Mouse (Mus musculus): ENCODE measurements around the gene Rad23a.

GRCm38 (mm10) chr8:84856434-84856833 lies 16.0 kb upstream of the Rad23a start:
- TF ChIP-seq EP300 (IDR thresholded peaks at IDR 0.05; ENCODE audit: insufficient read depth, low read depth, low read length), result no peak
- TF ChIP-seq POLR2A (IDR thresholded peaks at IDR 0.05; ENCODE audit: insufficient read depth, low read depth, low read length), result no peak

Measured in heart, adult 2 months (tissue).